Mouse (Mus musculus): ENCODE results near the gene Aff1. TPM values are rescaled to one million over a fixed set of nuclear protein-coding genes. Genes with fewer than 3 reads are reported as not detected.
A peak's percentile ranks its signal among the peaks of the same experiment; 100 is the strongest.

Gene Aff1
- polyA plus RNA-seq, 1 experiment from 2014 or later, result 3.5 TPM

- 93% methylated on average over 9 of the region's 9 CpGs for WGBS
- 0 out of 2 replicates have a peak, but pooled peaks cover 10% of the 10 kb centered on the region for H3K27me3 ChIP-seq (ENCODE audit: low read depth, poor library complexity, severe bottlenecking)
- H3K9me3 ChIP-seq (replicated peaks), result no peaks in the 10 kb centered on the region
Observed at GRCm38 (mm10) chr5:103789619-103790116, 97.5 kb downstream of the Aff1 start.

GRCm38 (mm10) chr5:103791741-103792140 lies 99.6 kb downstream of the Aff1 start:
- 90% methylated on average over 7 of the region's 7 CpGs for WGBS

More at GRCm38 (mm10) chr5:103789619-103790116, 97.5 kb downstream of the Aff1 start:
- H3K4me1 ChIP-seq, result peaks cover 12% of the 10 kb centered on the region
- H3K27ac ChIP-seq (replicated peaks), result no peak overlapping the region
- no peak overlapping the region for H3K4me3 ChIP-seq
- peaks cover 9% of the 10 kb centered on the region for H3K36me3 ChIP-seq
- DNase-seq (ENCODE audit: low spot score), result no peak

GRCm38 (mm10) chr5:103795121-103795520 lies 102.9 kb downstream of the Aff1 start:
- DNase-seq (ENCODE audit: low spot score), result no peak
- Histone ChIP-seq H3K4me3 (no peak overlapping the region), H3K36me3 (no peaks in the 10 kb centered on the region), H3K4me1 (peaks cover 6% of the 10 kb centered on the region), H3K27ac (replicated peaks) (no peak overlapping the region), H3K9me3 (replicated peaks) (no peaks in the 10 kb centered on the region), H3K27me3 (ENCODE audit: low read depth, poor library complexity, severe bottlenecking) (no peaks in the 10 kb centered on the region)
- WGBS, result 92% methylated on average over 5 of the region's 5 CpGs

More at GRCm38 (mm10) chr5:103791741-103792140, 99.6 kb downstream of the Aff1 start:
- Histone ChIP-seq H3K9me3 (replicated peaks) (no peaks in the 10 kb centered on the region), H3K27me3 (ENCODE audit: low read depth, poor library complexity, severe bottlenecking) (0 out of 2 replicates have a peak, but pooled peaks cover 9% of the 10 kb centered on the region), H3K4me3 (no peak overlapping the region), H3K4me1 (peaks cover 12% of the 10 kb centered on the region), H3K36me3 (no peaks in the 10 kb centered on the region; the same call in 1 of the 2 replicates), H3K27ac (replicated peaks) (no peak overlapping the region)
- no peak for DNase-seq (ENCODE audit: low spot score)

- H3K27me3 ChIP-seq (ENCODE audit: low read depth, poor library complexity, severe bottlenecking), result no peaks in the 10 kb centered on the region
- H3K4me1 ChIP-seq, result peaks cover 10% of the 10 kb centered on the region
- H3K27ac ChIP-seq (replicated peaks), result no peak overlapping the region
- no peak for DNase-seq (ENCODE audit: low spot score)
- no peaks in the 10 kb centered on the region for H3K9me3 ChIP-seq (replicated peaks)
- WGBS, result 84% methylated on average over 3 of the region's 3 CpGs
- H3K4me3 ChIP-seq, result no peak overlapping the region
- no peaks in the 10 kb centered on the region for H3K36me3 ChIP-seq
Observed at GRCm38 (mm10) chr5:103796035-103796434, 103.9 kb downstream of the Aff1 start.

- H3K9me3 ChIP-seq (replicated peaks), result no peaks in the 10 kb centered on the region
- no peaks in the 10 kb centered on the region for H3K27me3 ChIP-seq (ENCODE audit: low read depth, poor library complexity, severe bottlenecking)
- H3K4me3 ChIP-seq, result no peak overlapping the region
- H3K36me3 ChIP-seq, result no peaks in the 10 kb centered on the region
- H3K27ac ChIP-seq (replicated peaks), result 0 out of 2 replicates have a peak overlapping the region, but pooled peaks have one; percentile 10
- no peak for DNase-seq (ENCODE audit: low spot score)
- 75% methylated on average over 10 of the region's 10 CpGs for WGBS
- H3K4me1 ChIP-seq, result peaks cover 10% of the 10 kb centered on the region
Observed at GRCm38 (mm10) chr5:103797774-103798173, 105.6 kb downstream of the Aff1 start.

- WGBS, result 82% methylated on average over 3 of the region's 3 CpGs
Observed at GRCm38 (mm10) chr5:103799438-103799837, 107.3 kb downstream of the Aff1 start.

GRCm38 (mm10) chr5:103800009-103800408 lies 107.8 kb downstream of the Aff1 start:
- WGBS, result 42% methylated on average over 5 of the region's 5 CpGs

More at GRCm38 (mm10) chr5:103799438-103799837, 107.3 kb downstream of the Aff1 start:
- Histone ChIP-seq H3K4me3 (no peak overlapping the region), H3K4me1 (peaks cover 20% of the 10 kb centered on the region), H3K36me3 (no peaks in the 10 kb centered on the region), H3K9me3 (replicated peaks) (no peaks in the 10 kb centered on the region), H3K27me3 (ENCODE audit: low read depth, poor library complexity, severe bottlenecking) (no peaks in the 10 kb centered on the region), H3K27ac (replicated peaks) (no peak overlapping the region)
- no peak for DNase-seq (ENCODE audit: low spot score)

GRCm38 (mm10) chr5:103803386-103803785 lies 111.2 kb downstream of the Aff1 start:
- Histone ChIP-seq H3K27ac (replicated peaks) (no peak overlapping the region), H3K27me3 (ENCODE audit: low read depth, poor library complexity, severe bottlenecking) (no peaks in the 10 kb centered on the region), H3K36me3 (no peaks in the 10 kb centered on the region), H3K4me3 (no peak overlapping the region), H3K9me3 (replicated peaks) (no peaks in the 10 kb centered on the region), H3K4me1 (peaks cover 24% of the 10 kb centered on the region)
- no peak for DNase-seq (ENCODE audit: low spot score)
- whole genome bisulfite sequencing, result 89% methylated on average over 5 of the region's 5 CpGs

More at GRCm38 (mm10) chr5:103800009-103800408, 107.8 kb downstream of the Aff1 start:
- DNase-seq (ENCODE audit: low spot score), result no peak
- no peaks in the 10 kb centered on the region for H3K27me3 ChIP-seq (ENCODE audit: low read depth, poor library complexity, severe bottlenecking)
- no peaks in the 10 kb centered on the region for H3K36me3 ChIP-seq
- H3K9me3 ChIP-seq (replicated peaks), result no peaks in the 10 kb centered on the region
- no peak overlapping the region for H3K27ac ChIP-seq (replicated peaks)
- peaks cover 21% of the 10 kb centered on the region for H3K4me1 ChIP-seq
- no peak overlapping the region for H3K4me3 ChIP-seq

GRCm38 (mm10) chr5:103803927-103804590 lies 111.9 kb downstream of the Aff1 start:
- no peaks in the 10 kb centered on the region for H3K27me3 ChIP-seq (ENCODE audit: low read depth, poor library complexity, severe bottlenecking)
- H3K9me3 ChIP-seq (replicated peaks), result no peaks in the 10 kb centered on the region
- WGBS, result 32% methylated on average over 8 of the region's 8 CpGs
- no peaks in the 10 kb centered on the region for H3K36me3 ChIP-seq
- H3K4me3 ChIP-seq, result no peak overlapping the region
- DNase-seq (ENCODE audit: low spot score), result peak; percentile 37
- H3K4me1 ChIP-seq, result peaks cover 24% of the 10 kb centered on the region
- H3K27ac ChIP-seq (replicated peaks), result peak overlapping the region; percentile 66

GRCm38 (mm10) chr5:103806851-103807578 lies 114.8 kb downstream of the Aff1 start:
- Histone ChIP-seq H3K27ac (replicated peaks) (no peak overlapping the region), H3K4me1 (peaks cover 14% of the 10 kb centered on the region), H3K9me3 (replicated peaks) (no peaks in the 10 kb centered on the region), H3K4me3 (no peak overlapping the region), H3K27me3 (ENCODE audit: low read depth, poor library complexity, severe bottlenecking) (no peaks in the 10 kb centered on the region), H3K36me3 (no peaks in the 10 kb centered on the region)
- 90% methylated on average over 17 of the region's 17 CpGs for WGBS
- no peak for DNase-seq (ENCODE audit: low spot score)

GRCm38 (mm10) chr5:103807637-103808312 lies 115.6 kb downstream of the Aff1 start:
- Histone ChIP-seq H3K27ac (replicated peaks) (no peak overlapping the region), H3K4me3 (no peak overlapping the region), H3K36me3 (no peaks in the 10 kb centered on the region), H3K4me1 (peaks cover 14% of the 10 kb centered on the region), H3K9me3 (replicated peaks) (no peaks in the 10 kb centered on the region), H3K27me3 (ENCODE audit: low read depth, poor library complexity, severe bottlenecking) (no peaks in the 10 kb centered on the region)
- WGBS, result 66% methylated on average over 7 of the region's 7 CpGs
- no peak for DNase-seq (ENCODE audit: low spot score)

GRCm38 (mm10) chr5:103809674-103810330 lies 117.6 kb downstream of the Aff1 start:
- Histone ChIP-seq H3K27me3 (ENCODE audit: low read depth, poor library complexity, severe bottlenecking) (no peaks in the 10 kb centered on the region), H3K9me3 (replicated peaks) (no peaks in the 10 kb centered on the region), H3K4me3 (no peak overlapping the region), H3K4me1 (peaks cover 14% of the 10 kb centered on the region), H3K27ac (replicated peaks) (no peak overlapping the region), H3K36me3 (no peaks in the 10 kb centered on the region)
- no peak for DNase-seq (ENCODE audit: low spot score)
- WGBS, result 93% methylated on average over 7 of the region's 7 CpGs
